Mouse (Mus musculus) right cerebral cortex, postnatal 14 days (tissue): Measurements from ENCODE around the gene Aig1.

ENCODE experiments used
- DNase-seq: peaks from one replicate; pipeline ENCODE4 v3.0.0; 2022

Gene Aig1

DNA sequence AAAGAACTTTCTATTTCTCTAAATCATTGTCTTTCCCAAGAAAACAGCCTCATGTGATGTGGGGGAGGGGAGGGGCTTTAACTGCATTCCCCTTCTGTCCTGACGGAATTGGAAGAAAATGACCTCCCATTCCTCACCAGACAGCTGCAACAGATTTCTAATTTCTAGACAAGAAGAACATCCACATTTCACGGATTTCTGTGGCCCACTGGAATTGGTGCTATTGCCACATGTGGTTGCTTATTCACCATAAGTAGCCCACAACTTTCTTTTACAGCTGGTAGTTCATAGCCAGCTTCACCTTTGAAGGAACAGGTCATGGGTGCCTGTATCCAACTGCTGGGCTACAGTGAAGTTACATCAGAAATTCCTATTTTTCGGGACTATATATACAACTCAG is 93.9 kb downstream of the Aig1 start:
- DNase-seq: no peak

DNA sequence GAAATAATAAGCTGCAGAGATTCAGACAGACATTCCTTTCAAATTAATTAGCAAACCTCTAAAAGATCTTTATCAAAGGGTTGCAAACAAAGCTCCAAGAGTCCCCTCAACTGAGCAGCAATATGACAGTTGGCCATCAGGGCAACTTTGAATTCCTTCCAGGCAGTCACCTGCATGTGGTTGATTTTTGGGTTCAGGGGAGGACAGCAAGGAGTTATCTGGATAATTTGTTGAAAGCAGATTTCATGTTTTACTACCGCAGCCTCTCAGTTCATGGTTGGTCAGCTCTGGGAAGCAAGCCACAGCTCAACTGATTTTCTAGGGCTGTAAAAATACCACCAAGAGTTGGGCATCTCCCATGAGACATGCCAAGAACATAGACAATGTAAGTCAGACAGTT is 98.1 kb downstream of the Aig1 start:
- no peak for DNase-seq

DNA sequence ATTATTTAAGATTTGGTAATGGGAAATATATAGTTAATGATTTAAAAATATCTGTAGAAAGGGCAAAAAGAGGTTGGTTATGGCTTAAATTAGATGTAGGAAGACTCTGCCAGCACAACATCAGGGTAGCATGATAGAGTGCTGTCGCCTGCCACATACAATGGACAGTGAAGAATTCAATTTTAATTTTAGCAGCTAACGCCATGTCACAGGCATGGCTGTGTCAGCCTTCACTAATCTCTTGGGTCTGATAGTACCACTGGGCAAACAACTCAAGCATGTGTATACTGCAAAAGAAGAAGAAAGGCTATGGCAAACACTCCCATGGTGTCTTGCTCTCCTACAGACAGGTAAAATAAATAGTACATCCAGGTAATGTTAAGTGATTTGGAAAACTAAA is 99.0 kb downstream of the Aig1 start:
- no peak for DNase-seq

DNA sequence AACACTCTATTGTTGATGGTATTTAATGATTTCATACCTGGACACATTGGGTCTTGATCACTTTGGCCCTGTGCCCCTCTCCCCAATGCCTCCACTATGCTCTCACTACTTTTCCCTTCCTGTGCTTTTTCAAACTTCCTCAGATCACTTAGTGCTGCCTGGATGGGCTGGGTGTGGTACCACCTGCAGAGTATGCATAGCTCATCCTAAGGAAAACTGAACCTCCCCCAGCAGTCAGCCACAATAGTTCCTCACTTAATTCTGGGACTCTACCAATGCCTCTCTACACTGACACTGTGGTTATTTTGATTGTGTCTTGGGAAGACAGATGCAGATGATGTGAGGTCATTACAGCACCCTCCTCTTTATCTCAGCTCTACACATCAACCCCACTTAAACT is 99.9 kb downstream of the Aig1 start:
- no peak for DNase-seq

DNA sequence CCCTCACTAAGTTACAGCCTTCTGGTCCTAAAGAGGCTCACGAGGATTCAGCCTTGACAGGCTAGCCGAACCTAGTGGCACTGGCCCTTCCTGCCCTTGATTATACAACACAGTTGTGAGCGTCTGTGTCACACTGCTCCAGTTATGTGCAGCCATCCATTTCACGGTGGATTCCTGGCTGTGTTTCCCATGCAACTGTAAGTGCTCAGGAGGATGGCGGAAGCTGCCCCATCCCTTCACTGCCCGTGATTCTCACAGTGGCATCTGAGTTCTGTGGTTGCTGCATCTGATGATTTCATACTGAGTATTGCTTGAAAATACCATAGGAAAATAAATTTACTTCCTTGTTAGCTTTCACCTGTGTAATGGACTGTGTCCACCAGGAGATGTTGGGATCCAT is 101.7 kb downstream of the Aig1 start:
- DNase-seq: no peak

DNA sequence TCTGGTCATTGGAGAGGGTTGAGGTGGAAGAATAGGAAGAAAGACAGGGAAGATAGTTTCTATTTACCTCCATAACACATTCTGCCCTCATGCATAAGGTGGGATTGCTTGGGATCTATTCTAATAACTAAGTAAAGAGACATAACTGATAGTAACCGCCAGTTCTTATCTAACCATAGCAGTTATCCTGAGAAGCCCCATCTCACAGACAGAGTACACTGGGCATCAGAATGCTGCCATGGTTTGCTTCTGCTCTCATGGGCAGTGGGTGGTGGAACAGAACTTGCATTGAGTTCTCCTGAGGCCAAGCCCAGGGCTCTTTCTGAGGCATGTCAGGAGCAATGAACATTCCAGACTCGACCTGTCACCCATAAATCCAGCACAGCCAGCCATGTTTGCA is 105.6 kb downstream of the Aig1 start:
- DNase-seq: no peak

DNA sequence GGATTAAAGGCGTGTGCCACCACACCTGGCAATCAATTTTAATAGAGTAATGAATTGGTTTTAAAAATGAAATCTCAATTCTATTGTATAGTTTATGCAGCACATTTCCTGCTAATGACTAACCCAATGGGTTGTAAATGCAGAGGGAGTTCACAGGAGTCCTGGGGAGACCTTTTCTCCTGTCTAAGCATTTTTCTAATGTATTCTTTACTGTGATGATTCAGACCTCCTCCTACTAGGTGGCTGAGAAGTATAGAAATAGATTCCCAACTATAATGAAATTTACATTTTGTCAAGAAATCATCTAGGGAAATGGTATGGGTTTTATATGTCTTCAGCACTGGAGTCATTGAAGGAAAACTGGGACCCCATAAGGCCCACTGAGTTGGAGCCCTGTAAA is 114.1 kb downstream of the Aig1 start:
- no peak for DNase-seq

DNA sequence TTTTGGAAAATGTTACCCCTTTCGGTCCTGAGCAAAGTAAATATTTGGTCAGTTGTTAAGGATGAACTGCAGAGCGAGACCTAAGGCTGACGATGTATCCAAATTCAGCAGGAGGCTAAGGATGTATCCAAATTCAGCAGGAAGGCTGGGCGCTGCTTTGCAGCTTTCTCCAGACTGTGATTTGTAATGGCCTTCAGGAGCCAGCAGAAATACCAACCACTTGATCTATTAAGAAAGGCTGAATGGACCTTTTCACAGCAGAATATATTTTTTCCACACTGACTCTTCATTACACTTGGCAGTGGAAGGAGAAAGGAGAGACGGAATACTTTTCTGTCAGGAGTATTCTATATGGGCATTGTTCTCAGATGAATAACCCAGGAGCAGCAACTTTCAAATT is 115.0 kb downstream of the Aig1 start:
- DNase-seq: no peak

DNA sequence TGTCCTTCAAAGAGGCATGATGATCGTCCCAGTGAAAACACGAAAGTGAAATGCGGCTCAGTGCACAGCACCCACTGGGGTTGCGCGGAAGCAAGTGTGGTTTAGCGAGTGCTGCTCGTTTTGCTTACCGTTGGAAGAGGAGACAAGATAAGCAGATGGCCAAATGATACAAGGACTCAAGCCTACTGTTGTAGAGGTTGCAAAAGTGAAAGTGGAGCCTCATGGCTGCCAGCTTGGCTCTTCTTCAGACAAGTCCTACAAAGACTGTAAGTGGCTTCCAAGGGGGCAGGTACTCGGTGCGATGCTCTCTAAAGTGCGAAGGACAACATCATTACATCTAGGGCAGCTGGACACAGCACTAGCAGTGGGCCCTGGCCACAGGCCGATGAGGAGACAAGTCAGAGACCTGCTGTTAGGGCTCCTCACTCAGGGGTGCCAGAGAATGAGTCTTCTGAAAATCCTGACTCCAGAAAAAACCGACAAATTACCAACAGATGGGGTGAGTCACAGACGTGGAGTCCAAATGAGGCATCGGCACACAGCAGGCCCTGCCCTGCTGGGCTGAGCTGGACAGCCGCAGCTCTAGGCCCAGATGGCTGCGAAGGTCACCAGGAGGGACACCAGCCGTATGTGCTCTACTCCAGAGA is 129.2 kb downstream of the Aig1 start:
- DNase-seq: no peak

DNA sequence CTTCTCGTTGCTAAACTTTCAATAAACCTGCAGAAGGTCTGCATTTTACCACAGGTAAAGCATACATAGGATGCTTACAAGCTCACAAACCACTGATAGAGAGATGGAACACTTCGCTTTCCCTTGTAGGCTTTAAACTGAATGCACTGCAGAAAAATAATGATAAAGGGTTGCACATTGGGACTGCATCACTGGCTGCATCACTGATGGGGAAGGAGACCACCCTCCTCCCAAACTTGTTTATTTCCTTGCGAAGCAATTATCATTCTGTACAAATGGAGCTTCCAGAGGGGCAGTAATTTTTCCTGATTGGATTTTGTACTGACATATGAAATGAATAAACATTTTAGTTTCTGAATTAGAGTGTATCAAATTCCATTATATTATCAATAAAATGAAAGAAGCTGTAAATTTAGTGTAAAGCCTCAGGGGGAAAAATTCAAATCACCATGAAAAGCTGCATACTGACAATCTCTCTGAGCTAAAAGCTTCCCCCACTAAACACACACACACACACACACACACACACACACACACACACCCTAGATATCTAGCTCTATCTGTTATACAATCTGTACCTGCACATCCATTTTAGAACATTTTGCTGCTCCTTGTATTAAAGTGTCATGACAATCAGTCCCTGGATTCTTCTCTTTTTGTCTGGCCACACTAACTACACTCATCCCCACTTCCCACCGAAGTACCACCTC is 138.6 kb downstream of the Aig1 start:
- no peak for DNase-seq

DNA sequence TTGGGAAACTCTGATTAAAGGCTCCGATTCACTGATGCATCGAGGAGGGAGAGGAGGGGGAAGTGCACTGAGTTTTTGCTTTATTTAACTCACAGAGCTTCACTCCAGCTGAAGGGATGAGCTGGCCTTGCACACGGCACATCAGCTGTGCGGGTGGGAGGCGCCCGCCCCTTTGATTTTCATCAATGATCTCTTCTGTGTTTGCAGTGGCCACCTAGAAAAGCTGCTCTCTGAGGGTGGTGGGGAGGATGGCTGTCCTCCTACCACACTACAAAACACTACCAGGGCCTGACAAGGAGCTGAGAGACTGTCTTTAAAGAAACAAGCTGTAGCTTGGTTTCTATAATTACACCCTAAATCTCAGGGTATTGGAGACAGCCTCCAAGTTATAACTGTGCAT is 141.1 kb downstream of the Aig1 start:
- DNase-seq: peak; percentile 49

DNA sequence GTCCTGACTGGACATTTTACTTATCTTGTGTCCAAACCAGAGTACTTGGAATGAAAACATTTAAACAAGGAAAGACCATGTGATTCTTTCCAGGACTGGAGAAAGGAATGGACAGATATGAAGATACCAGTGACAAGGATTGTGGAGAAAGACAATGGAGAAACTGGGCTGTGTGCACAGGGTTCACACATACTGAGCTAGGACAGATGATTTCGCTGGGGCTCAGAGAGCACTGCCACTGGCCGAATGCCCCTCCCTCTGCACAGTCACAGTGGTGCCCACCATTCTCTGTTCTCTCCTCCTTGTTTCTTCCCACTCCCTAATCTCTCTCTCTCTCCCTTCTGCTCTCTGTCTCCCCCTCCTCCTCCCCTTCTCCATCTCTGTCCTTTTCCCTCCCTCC is 142.6 kb downstream of the Aig1 start:
- no peak for DNase-seq

DNA sequence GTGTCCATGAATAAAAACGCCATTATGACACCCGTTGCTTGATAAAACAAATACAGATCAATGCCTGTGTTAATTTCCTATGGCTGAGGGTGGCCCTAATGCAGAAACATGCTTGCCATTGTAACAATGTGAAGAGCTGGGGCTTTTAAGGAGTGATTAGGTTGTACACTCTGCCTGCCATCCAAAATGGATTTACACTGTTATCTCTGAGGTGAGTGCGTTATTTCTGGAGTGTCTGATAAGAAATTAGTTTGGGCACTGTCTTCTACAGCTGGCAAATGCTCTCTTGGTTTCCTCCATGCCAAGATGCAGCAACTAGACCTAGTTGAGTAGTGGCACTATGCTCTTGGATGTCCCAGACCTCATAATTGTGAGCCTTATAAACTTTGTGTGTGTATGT is 143.5 kb downstream of the Aig1 start:
- no peak for DNase-seq

DNA sequence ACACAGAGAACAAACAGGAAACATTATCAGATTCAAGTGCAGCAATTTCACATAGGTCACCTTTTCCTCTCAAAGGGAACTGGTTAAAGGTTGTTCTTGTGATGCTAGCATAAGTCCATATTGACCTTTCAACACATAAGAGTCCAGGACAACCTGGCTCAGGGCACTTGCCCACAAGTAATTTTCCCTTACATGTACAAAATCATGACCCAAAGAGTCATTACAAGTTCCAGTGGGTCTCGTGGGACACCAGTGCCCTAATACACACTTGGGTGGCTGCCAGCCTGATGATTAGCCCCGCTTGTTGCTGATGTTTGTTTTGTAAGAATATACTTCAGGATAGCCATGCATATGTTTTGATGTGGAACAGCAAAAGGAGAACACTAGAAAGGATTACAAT is 152.6 kb downstream of the Aig1 start:
- DNase-seq: no peak

DNA sequence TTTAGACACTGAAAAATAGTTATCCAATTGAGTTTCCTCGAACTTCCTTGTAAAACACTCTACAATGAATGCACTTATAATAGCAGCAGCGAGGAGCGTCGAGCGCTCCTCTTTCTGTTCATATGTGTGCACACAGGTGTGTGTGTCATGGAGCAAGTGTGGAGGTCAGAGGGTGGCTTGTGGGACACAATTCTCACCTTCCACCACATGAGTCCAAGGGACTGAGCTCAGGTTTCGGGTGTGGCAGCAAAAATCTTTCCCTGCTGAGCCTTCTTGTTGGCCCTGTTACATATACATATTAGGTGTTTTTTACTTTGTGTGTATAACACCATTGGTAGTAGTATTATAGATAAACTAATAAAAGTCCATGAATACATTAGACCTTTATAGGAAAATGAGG is 153.2 kb downstream of the Aig1 start:
- no peak for DNase-seq

DNA sequence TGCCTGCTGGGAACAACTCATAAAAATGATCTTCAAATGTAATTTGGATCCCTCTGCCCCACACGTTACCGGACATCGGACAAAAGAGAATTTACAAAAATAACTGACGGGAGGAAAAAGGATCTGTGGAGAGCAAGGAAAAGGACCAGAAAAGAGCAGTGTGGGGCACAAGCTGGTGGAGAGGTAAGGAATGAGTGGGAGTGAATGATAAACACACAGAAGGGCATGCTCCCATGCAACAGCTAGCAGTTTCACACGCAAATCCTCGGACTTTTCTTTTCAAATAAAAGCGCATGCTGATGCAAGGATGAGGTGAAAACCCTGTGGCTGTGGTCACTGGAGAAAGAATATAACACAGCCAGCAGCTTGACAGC is 153.9 kb downstream of the Aig1 start:
- no peak for DNase-seq

DNA sequence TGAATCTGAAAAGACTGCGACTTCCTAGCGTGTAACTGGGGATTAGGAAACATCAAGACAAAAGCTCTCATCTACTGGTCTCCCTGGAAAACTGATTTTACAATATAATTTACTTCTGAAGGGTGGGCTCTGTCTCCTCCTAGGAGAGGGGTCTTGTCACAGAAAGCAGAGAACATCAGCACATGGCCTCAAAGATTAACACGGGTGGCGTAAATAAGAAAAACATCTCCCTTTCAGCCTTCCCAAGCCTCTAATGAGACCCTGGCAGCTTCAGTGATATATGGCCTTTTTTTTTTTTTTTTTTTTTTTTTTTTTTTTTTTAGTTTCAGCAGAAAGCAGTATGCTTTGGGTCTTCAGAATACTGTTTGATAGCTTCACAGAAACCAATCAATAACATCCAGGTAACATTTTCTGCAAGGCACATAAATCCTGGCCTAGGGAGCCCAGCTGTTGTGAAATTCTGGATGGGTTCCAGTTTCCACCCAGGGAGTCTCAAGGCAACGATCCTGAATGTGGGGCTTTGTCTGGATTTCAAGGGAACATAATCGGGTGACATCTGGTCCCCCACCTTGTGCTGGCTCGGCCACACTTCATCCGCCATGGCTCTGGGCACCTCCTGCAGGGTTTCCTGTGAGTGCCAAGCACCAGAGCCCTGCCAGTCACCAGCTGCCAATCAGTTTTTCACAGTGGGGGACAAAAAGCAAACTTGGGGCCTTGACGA is 154.4 kb downstream of the Aig1 start:
- DNase-seq: no peak

DNA sequence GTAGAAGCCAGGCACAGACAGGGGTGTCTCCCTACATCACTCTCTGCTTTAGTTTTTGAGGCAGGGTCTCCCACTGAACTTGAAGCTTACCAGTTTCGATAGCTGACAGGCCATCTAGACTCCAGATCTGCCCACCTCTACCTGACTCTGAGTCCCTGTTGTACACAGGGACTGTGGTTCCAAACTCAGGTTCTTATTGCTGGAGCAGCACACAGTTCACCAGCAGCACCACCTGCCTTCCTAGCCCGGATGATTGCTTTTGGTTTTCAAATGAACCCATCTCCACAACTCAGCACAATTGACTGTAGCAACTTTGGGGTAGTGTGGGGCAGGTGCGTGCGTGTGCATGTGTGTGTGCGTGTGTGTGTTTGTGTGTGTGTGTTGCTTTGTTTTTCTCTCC is 155.1 kb downstream of the Aig1 start:
- no peak for DNase-seq

DNA sequence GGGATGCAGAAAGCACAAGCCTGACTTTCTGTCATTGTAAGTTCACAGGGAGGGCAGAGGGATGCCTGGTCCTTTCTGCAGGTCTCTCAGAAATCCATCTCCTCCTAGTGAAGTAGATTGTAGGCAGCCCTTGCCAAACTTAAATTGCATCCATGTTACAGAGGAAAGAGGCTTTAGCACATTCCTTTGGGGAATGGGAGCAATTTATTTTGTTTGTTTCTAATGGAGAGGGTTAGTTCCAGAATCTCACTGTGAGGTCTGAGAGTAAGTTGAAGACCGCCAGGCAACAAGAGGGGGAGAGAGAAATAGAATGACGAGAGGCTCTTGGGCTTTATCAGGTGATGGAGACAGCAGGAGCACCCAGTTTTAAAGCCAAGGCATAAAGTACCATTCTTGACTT is 155.7 kb downstream of the Aig1 start:
- no peak for DNase-seq

DNA sequence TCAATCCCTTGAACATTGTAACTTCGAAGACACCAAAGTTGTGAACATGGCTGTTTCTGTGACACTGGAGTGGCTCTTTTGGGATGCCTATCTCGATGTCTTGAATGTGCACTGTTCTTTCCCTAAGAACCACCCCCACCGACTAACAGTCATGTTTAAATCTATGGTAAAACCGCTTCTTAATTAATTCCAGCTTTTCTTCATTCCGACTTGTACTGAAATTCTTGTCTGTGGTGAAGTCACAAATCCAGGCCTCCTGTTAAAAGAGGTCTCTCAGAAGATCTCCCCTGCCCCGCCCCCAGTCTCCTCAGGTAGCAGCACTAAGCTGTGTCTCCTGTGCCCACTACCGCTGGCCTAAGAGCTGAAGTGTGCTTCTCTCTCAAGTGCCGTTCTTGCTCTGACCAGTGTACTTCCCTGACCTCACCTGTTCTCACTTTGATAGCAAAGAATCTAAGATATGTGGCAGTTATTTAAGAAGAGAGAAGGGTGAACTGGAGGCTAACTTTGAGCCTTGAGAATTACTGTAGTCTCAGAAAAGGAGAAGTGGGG is 157.4 kb downstream of the Aig1 start:
- no peak for DNase-seq

DNA sequence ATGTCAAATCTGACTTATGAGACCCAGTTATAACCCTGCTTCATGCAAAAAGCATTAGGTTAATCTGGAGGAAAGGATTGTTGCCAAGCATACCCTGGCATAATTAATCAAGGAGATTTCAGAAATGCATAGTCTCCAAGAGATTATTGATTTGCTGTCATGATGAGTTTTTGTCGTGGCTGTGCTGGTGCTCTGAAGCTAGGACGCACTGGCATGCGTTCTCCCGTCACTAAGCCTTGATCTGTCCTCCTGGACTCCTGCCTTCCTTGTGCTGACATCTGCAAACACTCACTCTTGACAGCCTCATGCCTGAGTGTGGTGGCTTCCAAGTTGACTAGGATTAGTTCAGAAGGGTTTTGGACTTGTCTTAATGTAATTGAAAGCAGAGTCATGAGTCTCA is 163.0 kb downstream of the Aig1 start:
- DNase-seq: no peak

DNA sequence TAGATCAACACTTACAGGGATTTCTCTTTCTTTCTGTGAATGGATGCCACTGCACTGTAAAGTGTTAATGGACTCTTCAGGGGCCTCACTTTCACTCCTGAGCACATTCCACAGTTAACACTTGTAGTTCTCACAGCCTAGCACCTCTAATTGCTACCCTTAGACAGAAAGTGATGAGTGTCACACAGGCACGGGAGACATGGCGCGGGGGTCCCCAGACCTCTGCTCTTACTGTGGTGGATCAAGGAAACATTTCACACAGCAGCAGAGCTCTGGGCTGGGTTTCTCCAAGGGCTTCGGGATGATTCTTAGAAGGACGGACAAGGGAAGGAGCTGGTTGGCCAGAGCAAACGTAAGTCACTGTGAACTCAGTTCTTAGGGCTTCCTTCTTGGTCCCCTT is 166.1 kb downstream of the Aig1 start:
- no peak for DNase-seq

DNA sequence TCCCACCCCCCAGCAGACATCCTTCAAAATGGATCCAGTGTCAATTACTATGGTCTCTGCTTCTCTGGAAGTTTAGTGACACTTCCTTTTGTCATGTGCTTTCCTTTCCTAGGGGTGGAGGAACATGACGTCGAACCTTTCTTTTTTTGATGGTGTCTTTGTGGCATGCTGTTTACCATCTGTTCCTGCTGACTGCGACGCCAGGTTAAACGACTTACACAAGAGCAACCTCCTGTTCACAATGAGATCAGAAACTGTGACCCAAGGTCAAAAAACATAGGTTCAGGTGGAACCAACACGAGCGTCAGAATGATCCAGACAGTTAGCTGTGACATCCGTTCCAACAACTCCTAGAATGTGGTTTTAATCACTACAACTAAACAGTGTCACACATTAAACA is 166.7 kb downstream of the Aig1 start:
- DNase-seq: no peak

DNA sequence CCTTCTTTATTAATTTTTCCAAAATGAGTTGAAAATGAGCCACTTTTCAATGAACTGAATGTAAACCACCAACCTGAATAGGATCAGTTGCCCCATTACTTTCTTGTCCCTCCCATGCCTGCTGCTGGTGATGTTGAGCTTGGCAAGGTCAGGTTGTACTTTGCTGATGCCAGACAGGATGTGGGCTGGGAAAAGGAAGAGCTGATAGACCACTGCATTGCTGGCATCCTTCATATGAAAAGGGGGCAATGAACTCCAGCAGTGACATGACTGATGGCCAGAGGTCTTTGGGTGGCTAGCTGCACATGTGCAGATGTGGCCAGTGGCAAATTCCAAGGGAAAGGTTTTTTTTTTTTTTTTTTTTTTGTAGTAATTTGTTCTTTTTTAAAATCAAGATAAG is 172.5 kb downstream of the Aig1 start:
- no peak for DNase-seq
